Mouse (Mus musculus) monocyte, adult 2 months (primary cell): ENCODE results near the gene Zfhx3.

ENCODE experiments used
- DNase-seq, 2 experiments: peaks; one replicate each; pipeline ENCODE4 v3.0.0; 2022; ENCODE audit warnings: low spot score in 2 of 2, low read depth in 1 of 2

Gene Zfhx3

GRCm38 (mm10) chr8:108835143-108835542, 892.7 kb downstream of the Zfhx3 start:
- no peak for DNase-seq

- DNase-seq, result no peak
These were observed 895.3 kb downstream of the Zfhx3 start for GRCm38 (mm10) chr8:108837788-108838187.

- DNase-seq, result no peak
These were observed 896.3 kb downstream of the Zfhx3 start for GRCm38 (mm10) chr8:108838761-108839160.

- DNase-seq, result no peak
These were observed 899.9 kb downstream of the Zfhx3 start for GRCm38 (mm10) chr8:108842307-108842706.

GRCm38 (mm10) chr8:108846174-108846573, 903.7 kb downstream of the Zfhx3 start:
- DNase-seq, result no peak

- no peak for DNase-seq
These were observed 904.4 kb downstream of the Zfhx3 start for GRCm38 (mm10) chr8:108846827-108847226.

GRCm38 (mm10) chr8:108847356-108847755, 904.9 kb downstream of the Zfhx3 start:
- DNase-seq, result no peak

GRCm38 (mm10) chr8:108848484-108848883, 906.0 kb downstream of the Zfhx3 start:
- no peak for DNase-seq

GRCm38 (mm10) chr8:108853028-108853427, 910.6 kb downstream of the Zfhx3 start:
- no peak for DNase-seq

- DNase-seq, result no peak
These were observed 912.1 kb downstream of the Zfhx3 start for GRCm38 (mm10) chr8:108854444-108855102.

- DNase-seq, result no peak
These were observed 916.6 kb downstream of the Zfhx3 start for GRCm38 (mm10) chr8:108859001-108859400.

GRCm38 (mm10) chr8:108859983-108860382, 917.5 kb downstream of the Zfhx3 start:
- no peak for DNase-seq

GRCm38 (mm10) chr8:108863440-108863839, 921.0 kb downstream of the Zfhx3 start:
- DNase-seq, result no peak

GRCm38 (mm10) chr8:108866430-108866829, 924.0 kb downstream of the Zfhx3 start:
- no peak for DNase-seq

- DNase-seq, result no peak
These were observed 925.2 kb downstream of the Zfhx3 start for GRCm38 (mm10) chr8:108867482-108868258.

GRCm38 (mm10) chr8:108868259-108869090, 926.0 kb downstream of the Zfhx3 start:
- no peak for DNase-seq

GRCm38 (mm10) chr8:108869420-108869819, 927.0 kb downstream of the Zfhx3 start:
- no peak for DNase-seq

- DNase-seq, result no peak
These were observed 927.5 kb downstream of the Zfhx3 start for GRCm38 (mm10) chr8:108869935-108870334.

GRCm38 (mm10) chr8:108870371-108870770, 927.9 kb downstream of the Zfhx3 start:
- no peak for DNase-seq

GRCm38 (mm10) chr8:108875722-108876121, 933.3 kb downstream of the Zfhx3 start:
- no peak for DNase-seq

GRCm38 (mm10) chr8:108880101-108880500, 937.7 kb downstream of the Zfhx3 start:
- DNase-seq, result no peak

- DNase-seq, result no peak
These were observed 938.9 kb downstream of the Zfhx3 start for GRCm38 (mm10) chr8:108881336-108881735.
